Mouse (Mus musculus): ENCODE measurements around the gene Rgs19. TPM values are rescaled to one million over a fixed set of nuclear protein-coding genes. Genes with fewer than 3 reads are reported as not detected.

Rgs19 gene
- polyA plus RNA-seq, 1 experiment from 2014 or later, result 43.6 TPM

DNA sequence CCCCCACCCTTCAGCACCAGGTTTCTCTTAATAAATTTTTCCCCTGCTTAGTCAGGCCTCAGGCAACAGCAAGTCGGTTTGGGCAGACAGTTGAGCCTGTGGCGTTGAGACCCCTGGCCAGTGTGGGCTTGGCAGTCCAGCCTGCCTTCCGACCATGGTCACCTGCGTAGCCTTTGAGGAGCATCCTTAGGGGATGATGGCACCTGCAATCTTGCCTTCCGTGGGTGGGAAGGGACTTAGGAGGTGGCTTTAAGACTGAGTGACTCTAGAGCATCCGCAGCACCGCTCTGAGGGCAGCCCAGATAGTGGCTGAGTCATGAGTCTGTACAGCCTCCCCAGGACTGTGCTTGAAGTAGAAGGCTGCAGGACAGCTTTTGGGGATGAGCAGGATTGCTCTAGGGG lies 13.1 kb downstream of the Rgs19 start:
- Histone ChIP-seq H3K4me1 (replicated peaks) (peaks cover 37% of the 10 kb centered on the region), H3K9me3 (no peaks in the 10 kb centered on the region), H3K9ac (peak overlapping the region; percentile 93), H3K4me3 (peak overlapping the region; percentile 66), H3K36me3 (peaks cover 8% of the 10 kb centered on the region), H3K4me2 (peak overlapping the region; percentile 93), H3K27me3 (no peaks in the 10 kb centered on the region), H3K27ac (peak overlapping the region; percentile 80)
- ATAC-seq (ENCODE audit: low FRiP score), result peak; percentile 41
- WGBS, result 18% methylated on average over 7 of the region's 7 CpGs

DNA sequence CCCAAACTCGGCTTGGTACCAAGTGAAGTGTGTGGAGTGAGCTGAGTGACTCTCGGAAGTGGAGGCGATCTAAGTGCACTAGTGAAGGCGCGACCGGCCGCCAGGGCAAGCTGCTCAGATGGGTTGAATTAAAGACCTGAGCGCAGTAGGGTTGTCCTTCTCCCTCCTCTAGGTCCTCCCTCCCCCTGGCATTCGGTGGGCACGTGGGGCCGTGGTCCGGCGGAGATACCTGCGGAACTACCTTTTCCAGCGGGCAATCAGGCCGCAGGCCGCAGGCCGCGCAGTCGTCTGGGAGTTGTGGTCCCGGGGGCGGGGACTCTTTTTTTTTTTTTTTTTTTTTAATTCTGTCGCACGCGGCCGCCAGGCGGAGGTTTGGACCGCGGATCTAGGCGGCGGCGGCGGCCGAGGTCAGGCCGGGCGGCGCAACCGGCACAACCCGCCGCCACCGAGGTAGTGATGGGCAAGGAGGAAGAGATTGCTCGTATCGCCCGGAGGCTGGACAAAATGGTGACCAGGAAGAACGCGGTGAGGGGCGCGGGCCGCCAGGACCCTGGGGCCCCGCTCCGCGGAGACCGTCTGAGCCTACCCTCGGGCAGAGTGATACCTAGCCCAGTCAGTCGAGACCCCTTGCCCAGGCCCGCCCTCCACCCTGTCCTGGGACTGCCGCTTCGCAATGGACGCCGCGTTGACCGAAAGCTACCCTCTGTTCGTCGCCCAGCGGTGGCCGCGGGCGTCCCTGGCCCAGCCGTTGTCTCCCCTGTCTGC lies 13.6 kb downstream of the Rgs19 start, which contains the start of gene Tcea2:
TSS of gene Tcea2 (plus strand) at position 360 of the 765 bp plus-strand sequence.
- Histone ChIP-seq H3K4me2 (peak within 1 kb of the TSS; percentile 93), H3K36me3 (peaks cover 3% of the 10 kb centered on the region), H3K9ac (peak within 1 kb of the TSS; percentile 93), H3K4me3 (peak within 1 kb of the TSS; percentile 66), H3K27me3 (no peaks in the 10 kb centered on the region), H3K27ac (peak within 1 kb of the TSS; percentile 80), H3K4me1 (replicated peaks) (peaks cover 43% of the 10 kb centered on the region), H3K9me3 (no peaks in the 10 kb centered on the region)
- under 1% methylated on average over 67 of the region's 69 CpGs for WGBS
- ATAC-seq (ENCODE audit: low FRiP score), result peak; percentile 52

DNA sequence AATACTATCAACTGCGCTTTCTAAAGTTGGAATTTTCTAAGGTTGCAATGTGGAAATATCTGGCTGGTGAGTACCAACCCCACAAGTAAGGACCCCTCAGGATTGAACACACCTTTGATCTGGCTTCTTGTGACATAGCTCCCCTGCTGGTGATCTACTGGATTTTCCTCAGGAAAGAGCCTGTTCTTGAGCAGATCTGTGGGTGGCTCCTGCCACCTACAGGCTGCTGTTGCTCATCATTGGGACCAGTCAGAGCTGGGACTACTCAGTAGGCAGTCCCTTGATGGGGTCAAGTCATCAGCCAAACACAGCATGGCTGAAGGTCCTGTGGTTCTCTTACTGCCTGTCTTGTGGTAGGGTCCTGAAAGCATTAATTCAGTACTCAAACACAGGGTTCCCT lies 15.0 kb downstream of the Rgs19 start:
- ATAC-seq (ENCODE audit: low FRiP score), result 0 out of 2 replicates have a peak, but pooled peaks have one; percentile 37
- Histone ChIP-seq H3K27me3 (peaks cover 10% of the 10 kb centered on the region; the same call in 1 of the 2 replicates), H3K9me3 (no peaks in the 10 kb centered on the region), H3K36me3 (no peaks in the 10 kb centered on the region), H3K4me3 (no peak overlapping the region), H3K9ac (no peak overlapping the region), H3K4me1 (replicated peaks) (peaks cover 45% of the 10 kb centered on the region), H3K27ac (no peak overlapping the region), H3K4me2 (no peak overlapping the region)
- 36% methylated on average over 1 of the region's 1 CpGs for WGBS

DNA sequence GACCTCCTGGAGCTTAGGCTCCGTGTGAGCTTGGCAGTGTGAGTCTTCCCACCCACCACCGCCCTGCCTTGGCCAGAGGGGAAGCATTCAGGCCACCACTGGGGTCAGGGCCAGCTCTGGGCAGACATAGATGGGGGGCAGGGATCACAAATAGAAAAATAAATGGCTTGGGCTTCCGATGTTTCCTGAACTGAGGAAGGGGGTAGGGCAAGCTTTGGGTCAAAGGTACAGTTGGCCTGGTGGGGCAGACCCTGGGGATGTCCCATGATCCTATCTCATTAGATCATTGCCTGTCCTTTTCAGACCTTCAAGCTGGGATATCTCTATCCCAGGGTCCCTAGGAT lies 16.1 kb downstream of the Rgs19 start:
- peak overlapping the region; percentile 40; the same call in 1 of the 2 replicates for H3K27ac ChIP-seq
- 56% methylated on average over 3 of the region's 3 CpGs for WGBS

DNA sequence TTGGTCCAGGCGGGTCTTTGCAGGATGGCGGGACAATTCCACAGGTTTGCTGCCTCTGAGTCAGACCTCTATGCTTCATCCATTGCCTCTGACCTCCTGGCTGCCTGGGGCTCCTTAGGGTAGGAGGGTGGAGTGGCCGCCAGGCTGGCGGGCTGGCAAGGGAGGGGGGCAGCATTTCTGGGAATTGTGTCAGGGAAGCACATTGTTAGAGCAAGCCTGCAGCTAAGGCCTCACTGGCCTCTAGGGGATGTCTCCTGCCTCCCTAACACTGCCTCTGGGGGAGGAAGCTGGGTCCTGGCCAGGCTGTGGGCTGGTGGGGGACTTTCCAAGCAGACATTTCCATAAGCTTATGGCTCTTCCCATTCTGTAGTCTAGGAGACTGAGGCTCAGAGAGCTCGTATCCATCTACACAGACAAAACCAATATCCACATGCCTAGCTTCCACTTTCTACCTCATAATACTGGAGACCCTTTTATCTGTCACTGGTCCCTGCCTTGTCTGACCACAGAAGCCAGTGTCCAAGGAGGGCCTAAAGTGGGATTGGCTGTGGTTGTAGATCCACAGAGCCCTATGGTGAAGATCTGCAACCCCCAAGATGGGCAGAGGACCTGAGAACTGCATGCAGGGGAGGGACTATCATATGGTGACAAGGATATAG lies 16.6 kb downstream of the Rgs19 start:
- H3K27ac ChIP-seq, result peak overlapping the region; percentile 40
- H3K36me3 ChIP-seq, result no peaks in the 10 kb centered on the region
- peaks cover 55% of the 10 kb centered on the region for H3K4me1 ChIP-seq (replicated peaks)
- WGBS, result 64% methylated on average over 5 of the region's 5 CpGs
- ATAC-seq (ENCODE audit: low FRiP score), result no peak
- peak overlapping the region; percentile 15; the same call in 1 of the 2 replicates for H3K9ac ChIP-seq
- H3K9me3 ChIP-seq, result no peaks in the 10 kb centered on the region
- H3K4me3 ChIP-seq, result no peak overlapping the region
- peaks cover 24% of the 10 kb centered on the region for H3K27me3 ChIP-seq
- H3K4me2 ChIP-seq, result no peak overlapping the region

More for the DNA sequence above, 16.1 kb downstream of the Rgs19 start:
- H3K4me3 ChIP-seq, result no peak overlapping the region
- H3K4me2 ChIP-seq, result no peak overlapping the region
- no peaks in the 10 kb centered on the region for H3K9me3 ChIP-seq
- H3K36me3 ChIP-seq, result no peaks in the 10 kb centered on the region
- H3K9ac ChIP-seq, result no peak overlapping the region
- no peak for ATAC-seq (ENCODE audit: low FRiP score)
- peaks cover 19% of the 10 kb centered on the region for H3K27me3 ChIP-seq
- H3K4me1 ChIP-seq (replicated peaks), result peaks cover 53% of the 10 kb centered on the region

DNA sequence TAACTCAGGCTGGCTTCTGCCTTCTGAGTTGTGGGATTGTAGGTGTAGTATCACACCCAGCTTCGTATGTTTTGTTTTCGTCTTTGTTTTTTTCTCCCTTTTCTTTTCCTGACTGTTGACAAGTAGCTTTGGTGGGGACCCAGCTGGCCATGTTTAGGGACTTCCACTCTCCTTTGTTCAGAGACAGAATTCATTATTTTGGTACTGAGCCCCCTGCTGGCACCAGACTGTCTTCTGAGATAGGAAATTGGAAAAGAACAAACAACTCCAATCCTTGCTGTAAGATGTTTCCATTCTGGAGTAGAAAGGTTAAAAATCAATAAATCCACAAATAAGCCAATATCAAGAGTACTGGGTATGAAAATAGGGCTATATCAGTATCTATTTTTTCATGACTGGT lies 17.4 kb downstream of the Rgs19 start:
- no peak overlapping the region for H3K4me2 ChIP-seq
- no peaks in the 10 kb centered on the region for H3K36me3 ChIP-seq
- H3K9ac ChIP-seq, result no peak overlapping the region
- no peak for ATAC-seq (ENCODE audit: low FRiP score)
- H3K4me3 ChIP-seq, result no peak overlapping the region
- 26% methylated on average over 2 of the region's 2 CpGs for WGBS
- peak overlapping the region; percentile 40 for H3K27ac ChIP-seq
- H3K9me3 ChIP-seq, result no peaks in the 10 kb centered on the region
- peaks cover 32% of the 10 kb centered on the region for H3K27me3 ChIP-seq
- H3K4me1 ChIP-seq (replicated peaks), result peaks cover 57% of the 10 kb centered on the region

DNA sequence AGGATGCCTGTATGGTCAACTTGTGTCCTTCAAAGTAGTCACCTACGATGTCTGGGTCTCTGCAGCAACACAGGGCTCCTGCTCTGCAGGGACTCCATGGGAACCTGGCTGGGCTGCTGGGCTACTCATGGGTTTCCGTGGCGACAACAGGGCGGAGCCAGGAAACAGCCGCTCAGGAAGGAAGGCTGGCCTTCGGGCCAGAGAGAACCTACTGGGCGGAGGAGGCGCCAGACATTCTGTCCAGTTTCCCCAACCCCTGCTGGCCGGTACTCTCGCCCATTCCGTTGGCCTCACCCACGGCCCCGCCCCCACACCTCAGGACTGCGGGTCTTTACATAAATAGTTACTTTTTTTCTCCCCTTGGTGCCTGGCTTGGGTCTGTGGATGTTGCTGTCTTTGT lies 18.3 kb downstream of the Rgs19 start:
- Histone ChIP-seq H3K36me3 (no peaks in the 10 kb centered on the region), H3K27ac (peak overlapping the region; percentile 40), H3K9ac (no peak overlapping the region; the same call in 1 of the 2 replicates), H3K9me3 (no peaks in the 10 kb centered on the region), H3K4me3 (no peak overlapping the region), H3K27me3 (peaks cover 42% of the 10 kb centered on the region), H3K4me1 (replicated peaks) (peaks cover 57% of the 10 kb centered on the region), H3K4me2 (peak overlapping the region; percentile 37)
- ATAC-seq (ENCODE audit: low FRiP score), result no peak
- WGBS, result 2% methylated on average over 14 of the region's 14 CpGs

DNA sequence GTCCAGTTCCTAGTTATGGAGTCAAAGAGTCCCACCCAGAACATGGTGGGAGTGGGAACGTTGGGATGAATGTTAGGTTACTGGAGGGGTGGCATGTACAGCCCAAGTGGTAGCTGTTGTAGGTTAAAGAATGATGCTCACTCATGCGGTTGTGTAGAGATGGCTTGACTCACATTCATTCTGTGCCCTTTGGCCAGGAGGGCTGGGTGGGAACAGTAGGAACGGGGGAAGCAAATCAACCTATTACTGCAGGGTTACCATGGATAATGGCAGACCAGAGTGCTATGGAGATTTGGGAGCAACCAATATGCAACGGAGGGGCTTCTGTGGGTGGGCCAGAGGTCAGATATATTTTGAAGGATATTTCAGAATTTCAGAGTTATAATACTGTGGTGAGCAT lies 18.8 kb downstream of the Rgs19 start:
- no peak overlapping the region for H3K9ac ChIP-seq
- no peak overlapping the region for H3K4me3 ChIP-seq
- H3K4me2 ChIP-seq, result no peak overlapping the region
- no peaks in the 10 kb centered on the region for H3K36me3 ChIP-seq
- no peaks in the 10 kb centered on the region for H3K9me3 ChIP-seq
- no peak for ATAC-seq (ENCODE audit: low FRiP score)
- H3K27me3 ChIP-seq, result peaks cover 47% of the 10 kb centered on the region
- WGBS, result 75% methylated on average over 4 of the region's 4 CpGs
- 0 out of 2 replicates have a peak overlapping the region, but pooled peaks have one; percentile 40 for H3K27ac ChIP-seq
- peaks cover 60% of the 10 kb centered on the region for H3K4me1 ChIP-seq (replicated peaks)

DNA sequence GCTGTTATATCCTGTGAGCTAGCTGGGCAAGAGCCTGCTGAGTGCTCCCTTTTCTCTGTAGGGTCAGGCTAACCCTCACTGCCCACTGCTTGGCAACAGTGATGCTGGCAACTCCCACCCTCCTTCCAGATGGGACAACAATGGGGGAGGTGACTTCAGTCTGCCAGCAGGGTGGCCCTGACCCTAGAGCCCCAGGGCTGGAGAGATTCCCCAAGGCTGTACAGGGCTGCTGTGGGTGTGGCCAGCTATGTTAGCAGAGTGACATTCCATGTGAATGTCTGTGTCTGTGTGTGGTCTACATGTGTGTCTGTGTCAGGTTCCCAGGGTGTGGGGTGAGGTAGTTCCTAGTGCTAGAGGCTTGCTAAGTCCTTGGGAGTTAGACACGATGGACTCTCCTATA lies 20.3 kb downstream of the Rgs19 start:
- H3K27me3 ChIP-seq, result peaks cover 61% of the 10 kb centered on the region
- no peak overlapping the region for H3K27ac ChIP-seq
- H3K4me2 ChIP-seq, result no peak overlapping the region
- peaks cover 53% of the 10 kb centered on the region for H3K4me1 ChIP-seq (replicated peaks)
- H3K9ac ChIP-seq, result no peak overlapping the region
- no peaks in the 10 kb centered on the region for H3K9me3 ChIP-seq
- no peaks in the 10 kb centered on the region for H3K36me3 ChIP-seq
- no peak; the same call in 1 of the 2 replicates for ATAC-seq (ENCODE audit: low FRiP score)
- no peak overlapping the region for H3K4me3 ChIP-seq
- 54% methylated on average over 1 of the region's 1 CpGs for WGBS

DNA sequence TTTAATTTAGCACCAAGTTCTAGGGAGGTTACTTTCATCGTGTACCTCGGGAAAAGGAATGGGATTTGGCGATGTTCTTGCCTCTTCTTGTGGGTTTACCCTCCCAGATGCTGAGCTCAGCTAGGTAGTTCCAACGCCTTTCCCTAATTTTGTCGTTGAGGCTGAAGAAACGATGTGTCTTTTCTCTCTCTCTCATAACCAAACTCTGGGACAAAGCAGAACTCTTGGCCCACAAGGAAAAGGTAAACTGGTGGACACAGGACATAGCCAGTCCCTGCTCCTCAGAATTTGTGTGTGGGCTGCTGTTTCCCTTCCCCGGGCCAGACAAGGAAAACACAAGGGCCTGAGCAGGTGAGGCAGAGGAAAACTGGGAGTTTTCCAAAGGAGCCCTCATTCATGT lies 21.8 kb downstream of the Rgs19 start:
- peak overlapping the region; percentile 66 for H3K4me2 ChIP-seq
- H3K4me3 ChIP-seq, result no peak overlapping the region
- H3K27ac ChIP-seq, result no peak overlapping the region
- peaks cover 51% of the 10 kb centered on the region for H3K4me1 ChIP-seq (replicated peaks)
- H3K9ac ChIP-seq, result no peak overlapping the region
- peaks cover 71% of the 10 kb centered on the region for H3K27me3 ChIP-seq
- H3K36me3 ChIP-seq, result no peaks in the 10 kb centered on the region
- no peaks in the 10 kb centered on the region for H3K9me3 ChIP-seq
- WGBS, result 32% methylated on average over 7 of the region's 7 CpGs
- no peak for ATAC-seq (ENCODE audit: low FRiP score)

DNA sequence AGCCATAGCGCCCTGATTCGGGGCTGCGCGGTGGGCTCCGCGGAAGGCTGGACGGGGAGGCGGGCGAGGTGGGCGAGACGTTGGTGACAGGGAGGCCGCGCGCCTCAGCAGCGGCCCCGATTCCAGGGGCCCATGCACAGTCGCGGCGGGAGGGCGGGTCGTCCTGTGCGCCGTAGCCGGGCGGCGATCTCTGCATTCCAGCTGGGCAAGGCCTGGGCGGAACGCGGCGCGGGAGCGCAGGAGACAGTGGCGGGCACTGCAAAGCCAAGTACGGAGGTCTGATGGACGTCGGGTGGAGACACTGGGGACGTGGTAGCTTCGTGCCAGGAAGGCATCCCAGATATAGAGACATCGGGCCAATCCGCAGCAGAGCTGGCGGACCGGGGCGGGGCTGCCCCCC lies 22.5 kb downstream of the Rgs19 start, which contains the start of gene Sox18:
TSS of gene Sox18 (minus strand) at position 315 of the 400 bp plus-strand sequence.
- WGBS, result under 1% methylated on average over 42 of the region's 43 CpGs
- peaks cover 71% of the 10 kb centered on the region for H3K27me3 ChIP-seq

DNA sequence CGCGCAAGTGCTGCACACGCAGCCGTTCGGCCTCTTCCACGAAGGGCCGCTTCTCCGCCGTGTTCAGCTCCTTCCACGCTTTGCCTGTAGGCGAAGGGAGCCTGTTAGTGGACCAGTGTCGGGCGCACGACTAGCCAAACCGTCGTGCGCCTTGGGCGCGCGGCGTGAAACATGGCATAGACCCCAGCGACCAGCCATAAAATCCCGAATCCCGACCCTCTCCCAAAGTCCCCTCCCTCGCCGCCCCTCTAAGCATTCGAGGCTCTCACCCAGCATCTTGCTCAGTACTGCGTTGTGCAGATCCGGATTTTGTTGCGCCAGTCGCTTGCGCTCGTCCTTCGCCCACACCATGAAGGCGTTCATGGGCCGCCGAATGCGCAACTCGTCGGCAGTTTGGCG lies 22.9 kb downstream of the Rgs19 start:
- under 1% methylated on average over 41 of the region's 41 CpGs for WGBS
- H3K4me3 ChIP-seq, result peak overlapping the region; percentile 45
- H3K4me1 ChIP-seq (replicated peaks), result peaks cover 41% of the 10 kb centered on the region
- peak overlapping the region; percentile 66 for H3K4me2 ChIP-seq
- no peak overlapping the region for H3K27ac ChIP-seq
- peak overlapping the region; percentile 67 for H3K9ac ChIP-seq
- H3K9me3 ChIP-seq, result no peaks in the 10 kb centered on the region
- H3K36me3 ChIP-seq, result no peaks in the 10 kb centered on the region
- no peak for ATAC-seq (ENCODE audit: low FRiP score)
- H3K27me3 ChIP-seq, result peaks cover 71% of the 10 kb centered on the region

More for the DNA sequence above, 22.5 kb downstream of the Rgs19 start, which contains the start of gene Sox18:
- no peak within 1 kb of the TSS for H3K27ac ChIP-seq
- H3K36me3 ChIP-seq, result no peaks in the 10 kb centered on the region
- peak within 1 kb of the TSS; percentile 45 for H3K4me3 ChIP-seq
- H3K9me3 ChIP-seq, result no peaks in the 10 kb centered on the region
- peaks cover 45% of the 10 kb centered on the region for H3K4me1 ChIP-seq (replicated peaks)
- peak within 1 kb of the TSS; percentile 67 for H3K9ac ChIP-seq
- 0 out of 2 replicates have a peak, but pooled peaks have one; percentile 37 for ATAC-seq (ENCODE audit: low FRiP score)
- peak within 1 kb of the TSS; percentile 66 for H3K4me2 ChIP-seq
